Mouse (Mus musculus) MEL (cell line): ENCODE results near the gene Ucp2. TPM values are rescaled to one million over a fixed set of nuclear protein-coding genes. Genes with fewer than 3 reads are reported as not detected.

Source experiments
- DNase-seq: peaks from one replicate; pipeline ENCODE4 v3.0.0; 2011; ENCODE audit warnings: low read depth, low spot score
- H3K27ac ChIP-seq: 2 replicates; pipeline ENCODE4 v1.5.1; 2012; ENCODE audit warnings: low read depth, mild to moderate bottlenecking, control low read depth, low read length, moderate library complexity; ENCODE audit not compliant: control insufficient read depth
- H3K27me3 ChIP-seq, 2 experiments: fragments of 150-350 bp in 1 of 2; sonication (generic) in 1 of 2; 2 replicates each; pipeline ENCODE4 v1.6.1; 2012; ENCODE audit warnings: low read length in 2 of 2, mild to moderate bottlenecking in 2 of 2, improper control_type of control experiment in 1 of 2, moderate library complexity in 1 of 2; ENCODE audit not compliant: insufficient read depth in 2 of 2, control insufficient read depth in 1 of 2
- H3K36me3 ChIP-seq, 2 experiments: 2 replicates each; pipeline ENCODE4 v1.6.1; 2012 to 2014; ENCODE audit warnings: low read length in 2 of 2, improper control_type of control experiment in 1 of 2, inconsistent platforms in 1 of 2, mild to moderate bottlenecking in 1 of 2; ENCODE audit not compliant: insufficient read depth in 2 of 2, control insufficient read depth in 1 of 2
- H3K4me1 ChIP-seq, 2 experiments: fragments of 150-350 bp in 1 of 2; sonication (generic) in 1 of 2; 2 replicates each; pipeline ENCODE4 v1.6.1; 2012; ENCODE audit warnings: low read length in 2 of 2, improper control_type of control experiment in 1 of 2, mild to moderate bottlenecking in 1 of 2; ENCODE audit not compliant: insufficient read depth in 2 of 2, control insufficient read depth in 1 of 2
- H3K4me3 ChIP-seq, 2 experiments: fragments of 150-350 bp in 1 of 2; sonication (generic) in 1 of 2; 2 replicates each; pipeline ENCODE4 v1.5.1; 2012; ENCODE audit warnings: low read depth in 2 of 2, low read length in 2 of 2, mild to moderate bottlenecking in 2 of 2, moderate library complexity in 2 of 2, control low read depth in 1 of 2, improper control_type of control experiment in 1 of 2; ENCODE audit not compliant: control insufficient read depth in 1 of 2, insufficient read depth in 1 of 2
- H3K79me2 ChIP-seq: 2 replicates; pipeline ENCODE4 v1.6.1; 2012; ENCODE audit warnings: mild to moderate bottlenecking, low read length, moderate library complexity; ENCODE audit not compliant: control insufficient read depth, poor library complexity, insufficient read depth
- H3K9ac ChIP-seq: 2 replicates; pipeline ENCODE4 v1.6.1; 2012; ENCODE audit warnings: low read depth, mild to moderate bottlenecking, control low read depth, low read length, moderate library complexity; ENCODE audit not compliant: control insufficient read depth, poor library complexity, severe bottlenecking
- H3K9me3 ChIP-seq: fragments of 150-350 bp; sonication (generic); replicated peaks from 2 replicates; pipeline ENCODE4 v1.6.1; 2012; ENCODE audit warnings: mild to moderate bottlenecking, low read length, improper control_type of control experiment, moderate library complexity; ENCODE audit not compliant: insufficient read depth
- CHD1 ChIP-seq: IDR thresholded peaks from 2 replicates; pipeline ENCODE4 v1.6.1; 2012; ENCODE audit warnings: low read depth, mild to moderate bottlenecking, inconsistent platforms, low read length, improper control_type of control experiment
- CHD2 ChIP-seq: IDR thresholded peaks from 2 replicates; pipeline ENCODE4 v1.6.1; 2011; ENCODE audit warnings: low read length, improper control_type of control experiment
- CTCF ChIP-seq, 3 experiments: IDR thresholded peaks in 2 of 3; conservative IDR thresholded peaks in 1 of 3; 2 replicates each; pipeline ENCODE4 v1.5.1; 2011 to 2012; ENCODE audit warnings: low read length in 3 of 3, low read depth in 2 of 3, mild to moderate bottlenecking in 2 of 3, improper control_type of control experiment in 1 of 3, inconsistent platforms in 1 of 3, mixed read lengths in 1 of 3, moderate library complexity in 1 of 3; ENCODE audit not compliant: control insufficient read depth in 1 of 3, insufficient read depth in 1 of 3, poor library complexity in 1 of 3, severe bottlenecking in 1 of 3
- E2F4 ChIP-seq: IDR thresholded peaks from 2 replicates; pipeline ENCODE4 v1.6.1; 2011; ENCODE audit warnings: low read depth, low read length, improper control_type of control experiment, borderline replicate concordance
- EP300 ChIP-seq, 2 experiments: IDR thresholded peaks; 2 replicates each; pipeline ENCODE4 v1.6.1; 2011; ENCODE audit warnings: improper control_type of control experiment in 2 of 2, low read length in 2 of 2, low read depth in 1 of 2, mild to moderate bottlenecking in 1 of 2
- ETS1 ChIP-seq: IDR thresholded peaks from 2 replicates; pipeline ENCODE4 v1.6.1; 2012; ENCODE audit warnings: low read depth, mild to moderate bottlenecking, inconsistent platforms, low read length, improper control_type of control experiment, moderate library complexity
- GABPA ChIP-seq: IDR thresholded peaks from 2 replicates; pipeline ENCODE4 v1.6.1; 2012; ENCODE audit warnings: low read depth, mild to moderate bottlenecking, inconsistent platforms, low read length, improper control_type of control experiment, moderate library complexity
- GATA1 ChIP-seq: IDR thresholded peaks from 2 replicates; pipeline ENCODE4 v1.6.1; 2011; ENCODE audit warnings: low read depth, low read length, improper control_type of control experiment
- HCFC1 ChIP-seq: IDR thresholded peaks from 2 replicates; pipeline ENCODE4 v1.6.1; 2012; ENCODE audit warnings: low read depth, mild to moderate bottlenecking, inconsistent platforms, low read length, improper control_type of control experiment, moderate library complexity
- KAT2A ChIP-seq: conservative IDR thresholded peaks from 2 replicates; pipeline ENCODE4 v1.6.1; 2012; ENCODE audit warnings: low read depth, low read length, improper control_type of control experiment, inconsistent platforms
- MAX ChIP-seq: IDR thresholded peaks from 2 replicates; pipeline ENCODE4 v1.6.1; 2011; ENCODE audit warnings: low read length, improper control_type of control experiment
- MYC ChIP-seq: IDR thresholded peaks from 2 replicates; pipeline ENCODE4 v1.6.1; 2011; ENCODE audit warnings: low read depth, mild to moderate bottlenecking, low read length, improper control_type of control experiment, moderate library complexity
- POLR2A ChIP-seq, 2 experiments: IDR thresholded peaks; 2 replicates each; pipeline ENCODE4 v1.6.1; 2011 to 2012; ENCODE audit warnings: low read length in 2 of 2, mild to moderate bottlenecking in 2 of 2, control low read depth in 1 of 2, improper control_type of control experiment in 1 of 2, low read depth in 1 of 2, moderate library complexity in 1 of 2; ENCODE audit not compliant: control insufficient read depth in 1 of 2, insufficient read depth in 1 of 2, poor library complexity in 1 of 2
- SIN3A ChIP-seq: IDR thresholded peaks from 2 replicates; pipeline ENCODE4 v1.6.1; 2012; ENCODE audit warnings: low read length, improper control_type of control experiment, inconsistent platforms
- TCF12 ChIP-seq: IDR thresholded peaks from 2 replicates; pipeline ENCODE4 v1.6.1; 2014; ENCODE audit warnings: low read depth, mild to moderate bottlenecking, inconsistent platforms, low read length, improper control_type of control experiment, moderate library complexity
- ZC3H11A ChIP-seq: IDR thresholded peaks from 2 replicates; pipeline ENCODE4 v1.6.1; 2012; ENCODE audit warnings: low read depth, mild to moderate bottlenecking, inconsistent platforms, low read length, improper control_type of control experiment
- ZMIZ1 ChIP-seq: IDR thresholded peaks from 2 replicates; pipeline ENCODE4 v1.6.1; 2012; ENCODE audit warnings: low read depth, mild to moderate bottlenecking, inconsistent platforms, low read length, improper control_type of control experiment, moderate library complexity
- polyA plus RNA-seq, 2 experiments: library from polyadenylated mRNA; stranded (reverse) in 1 of 2; unstranded in 1 of 2; fragments of >175 nt in 1 of 2; fragments of >200 nt in 1 of 2; gene quantifications; 2 replicates each; pipeline versions ENCODE4 v1.2.1 to v1.2.4; 2012; ENCODE audit warnings: low replicate concordance in 2 of 2, low read depth in 1 of 2; ENCODE audit not compliant: insufficient read length in 2 of 2, insufficient read depth in 1 of 2, missing spikeins in 1 of 2
- total RNA-seq: library from RNA; depleted of rRNA; stranded (reverse); fragments of 300-350 nt; gene quantifications from 2 replicates; pipeline ENCODE4 v1.2.3, GENCODE M21; 2012

The Ucp2 gene
- total and polyA plus RNA-seq, 3 experiments, result 139 to 724 TPM; not detected in 1

- TF ChIP-seq E2F4, result no peak
- no peak for TF ChIP-seq ETS1
- TF ChIP-seq, all 39 proteins: peak for 12
Observed at GRCm38 (mm10) chr7:100493117-100493483, at the start of gene Ucp2 (continued).

- H3K27ac ChIP-seq, result no peak overlapping the region
- no peaks in the 10 kb centered on the region for H3K9me3 ChIP-seq
- H3K4me3 ChIP-seq, result no peak overlapping the region
Observed at GRCm38 (mm10) chr7:100443728-100444127, 49.4 kb upstream of the Ucp2 start.

GRCm38 (mm10) chr7:100446271-100446670, 46.9 kb upstream of the Ucp2 start:
- H3K27ac ChIP-seq, result no peak overlapping the region
- H3K4me1 ChIP-seq, result peaks cover 10 to 23% of the 10 kb centered on the region in 2 experiments; a peak in 3 of 4 replicates
- H3K27me3 ChIP-seq, result no peaks in the 10 kb centered on the region
- TF ChIP-seq HCFC1 (no peak), GABPA (no peak), GATA1 (no peak), ETS1 (no peak), SIN3A (no peak), MYC (no peak), EP300 (IDR thresholded peaks at IDR 0.05; ENCODE audit: low read depth in 1 of 2, low read length in 2 of 2) (no peak), E2F4 (no peak), KAT2A (no peak), ZMIZ1 (no peak)
- H3K9ac ChIP-seq, result no peak overlapping the region
- H3K4me3 ChIP-seq, result no peak overlapping the region
- H3K9me3 ChIP-seq, result no peaks in the 10 kb centered on the region
- H3K79me2 ChIP-seq, result no peaks in the 10 kb centered on the region
- peaks cover 0 to 19% of the 10 kb centered on the region in 2 experiments; a peak in 2 of 4 replicates for H3K36me3 ChIP-seq
- no peak for DNase-seq

More at GRCm38 (mm10) chr7:100443728-100444127, 49.4 kb upstream of the Ucp2 start:
- H3K27me3 ChIP-seq, result no peaks in the 10 kb centered on the region
- DNase-seq, result peak; percentile 72
- H3K4me1 ChIP-seq, result peaks cover 3 to 10% of the 10 kb centered on the region in 2 experiments; a peak in 3 of 4 replicates
- H3K79me2 ChIP-seq, result no peaks in the 10 kb centered on the region
- peaks cover 0 to 10% of the 10 kb centered on the region in 2 experiments; a peak in 2 of 4 replicates for H3K36me3 ChIP-seq
- H3K9ac ChIP-seq, result no peak overlapping the region
- no peak for TF ChIP-seq MYC
- TF ChIP-seq MAX, result no peak
- no peak for TF ChIP-seq CTCF (IDR thresholded peaks at IDR 0.05 in 2 of 3, conservative IDR thresholded peaks at IDR 0.05 in 1 of 3; ENCODE audit: control insufficient read depth in 1 of 3, insufficient read depth in 1 of 3, low read depth in 2 of 3, low read length in 3 of 3, poor library complexity in 1 of 3, severe bottlenecking in 1 of 3)
- TF ChIP-seq CHD1, result no peak
- TF ChIP-seq POLR2A (IDR thresholded peaks at IDR 0.05; ENCODE audit: control insufficient read depth in 1 of 2, insufficient read depth in 1 of 2, low read depth in 1 of 2, low read length in 2 of 2, poor library complexity in 1 of 2), result no peak
- no peak for TF ChIP-seq ZC3H11A
- TF ChIP-seq CHD2, result no peak
- TF ChIP-seq TCF12, result no peak
